Mouse (Mus musculus) kidney, embryonic 14.5 days (tissue): ENCODE measurements around the gene Cox4i1. TPM values are rescaled to one million over a fixed set of nuclear protein-coding genes. Genes with fewer than 3 reads are reported as not detected.
A peak's percentile ranks its signal among the peaks of the same experiment; 100 is the strongest.

Experiments used
- ATAC-seq: fragments of 200-750 bp; cut with Nextera tagmentation; 2 replicates; pipeline ENCODE4 v1.8.0; 2017; ENCODE audit warnings: moderate number of reproducible peaks, mild to moderate bottlenecking, moderate TSS enrichment, moderate library complexity; ENCODE audit not compliant: low FRiP score, low TSS enrichment
- H3K27ac ChIP-seq: fragments of 300-500 bp; sonication (generic); 2 replicates; pipeline ENCODE4 v1.5.1; 2014; ENCODE audit warnings: low read depth, mild to moderate bottlenecking, low read length, moderate library complexity, mixed read lengths
- H3K27me3 ChIP-seq: fragments of 300-500 bp; sonication (generic); 2 replicates; pipeline ENCODE4 v1.6.1; 2014; ENCODE audit warnings: mild to moderate bottlenecking, low read length; ENCODE audit not compliant: control insufficient read depth, insufficient read depth
- H3K36me3 ChIP-seq: fragments of 300-500 bp; sonication (generic); 2 replicates; pipeline ENCODE4 v1.6.1; 2014; ENCODE audit warnings: low read length, mixed read lengths; ENCODE audit not compliant: control insufficient read depth, insufficient read depth
- H3K4me1 ChIP-seq: fragments of 300-500 bp; sonication (generic); 2 replicates; pipeline ENCODE4 v1.6.1; 2014; ENCODE audit warnings: low read length, mixed read lengths; ENCODE audit not compliant: control insufficient read depth, insufficient read depth
- H3K4me2 ChIP-seq: fragments of 300-500 bp; sonication (generic); replicated peaks from 2 replicates; pipeline ENCODE4 v1.6.1; 2014; ENCODE audit warnings: low read depth, mild to moderate bottlenecking, low read length
- H3K4me3 ChIP-seq: fragments of 300-500 bp; sonication (generic); 2 replicates; pipeline ENCODE4 v1.5.1; 2014; ENCODE audit warnings: mild to moderate bottlenecking, low read length
- H3K9ac ChIP-seq: fragments of 300-500 bp; sonication (generic); 2 replicates; pipeline ENCODE4 v1.6.1; 2014; ENCODE audit warnings: low read depth, mild to moderate bottlenecking, low read length, moderate library complexity
- H3K9me3 ChIP-seq: fragments of 300-500 bp; sonication (generic); 2 replicates; pipeline ENCODE4 v1.6.1; 2016; ENCODE audit warnings: low read length; ENCODE audit not compliant: control insufficient read depth
- WGBS: fragments of 180-500 bp; shearing (Covaris S2); extraction: QIAGEN DNeasy Blood & Tissue Kit; methylation state at CpG from one replicate; pipeline ENCODE4 v1.1.7; 2014; 5-methylcytosine and 5-hydroxymethylcytosine counted together
- polyA plus RNA-seq: library from polyadenylated mRNA; unstranded; fragments of >200 nt; fragmentation: Nextera tagmentation; extraction: Ambion mirVana; gene quantifications from 2 replicates; pipeline ENCODE4 v1.2.1, GENCODE M21; 2014

Cox4i1 gene
- polyA plus RNA-seq, 1 experiment from 2014 or later = 1,059 TPM

DNA sequence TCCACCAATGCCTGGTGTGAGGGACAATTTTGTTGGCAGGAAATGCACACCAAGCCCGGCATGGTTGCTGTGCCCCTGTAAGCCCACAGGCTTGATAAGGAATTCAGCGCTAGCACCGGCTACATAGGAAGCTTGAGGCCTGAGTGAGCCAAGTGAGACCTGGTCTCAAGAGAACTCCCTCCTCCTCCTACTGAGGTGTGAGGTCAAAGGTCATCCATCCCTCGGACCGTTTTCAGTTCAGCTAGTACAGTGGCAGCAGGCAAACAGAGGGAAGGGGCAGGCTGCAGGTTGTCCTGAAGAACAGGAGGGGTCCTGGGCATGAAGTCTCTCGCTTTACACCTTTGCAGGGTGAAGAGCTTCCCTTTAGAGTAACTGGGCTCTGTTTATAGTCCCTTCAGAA, 37.2 kb upstream of the Cox4i1 start:
- no peaks in the 10 kb centered on the region for H3K36me3 ChIP-seq
- H3K27me3 ChIP-seq = no peaks in the 10 kb centered on the region; the same call in 1 of the 2 replicates
- H3K9ac ChIP-seq = no peak overlapping the region
- no peak for ATAC-seq
- WGBS = 36% methylated on average over 6 of the region's 6 CpGs
- no peaks in the 10 kb centered on the region for H3K9me3 ChIP-seq
- no peak overlapping the region for H3K4me2 ChIP-seq
- H3K27ac ChIP-seq = no peak overlapping the region
- H3K4me1 ChIP-seq = peaks cover 10% of the 10 kb centered on the region
- no peak overlapping the region for H3K4me3 ChIP-seq

DNA sequence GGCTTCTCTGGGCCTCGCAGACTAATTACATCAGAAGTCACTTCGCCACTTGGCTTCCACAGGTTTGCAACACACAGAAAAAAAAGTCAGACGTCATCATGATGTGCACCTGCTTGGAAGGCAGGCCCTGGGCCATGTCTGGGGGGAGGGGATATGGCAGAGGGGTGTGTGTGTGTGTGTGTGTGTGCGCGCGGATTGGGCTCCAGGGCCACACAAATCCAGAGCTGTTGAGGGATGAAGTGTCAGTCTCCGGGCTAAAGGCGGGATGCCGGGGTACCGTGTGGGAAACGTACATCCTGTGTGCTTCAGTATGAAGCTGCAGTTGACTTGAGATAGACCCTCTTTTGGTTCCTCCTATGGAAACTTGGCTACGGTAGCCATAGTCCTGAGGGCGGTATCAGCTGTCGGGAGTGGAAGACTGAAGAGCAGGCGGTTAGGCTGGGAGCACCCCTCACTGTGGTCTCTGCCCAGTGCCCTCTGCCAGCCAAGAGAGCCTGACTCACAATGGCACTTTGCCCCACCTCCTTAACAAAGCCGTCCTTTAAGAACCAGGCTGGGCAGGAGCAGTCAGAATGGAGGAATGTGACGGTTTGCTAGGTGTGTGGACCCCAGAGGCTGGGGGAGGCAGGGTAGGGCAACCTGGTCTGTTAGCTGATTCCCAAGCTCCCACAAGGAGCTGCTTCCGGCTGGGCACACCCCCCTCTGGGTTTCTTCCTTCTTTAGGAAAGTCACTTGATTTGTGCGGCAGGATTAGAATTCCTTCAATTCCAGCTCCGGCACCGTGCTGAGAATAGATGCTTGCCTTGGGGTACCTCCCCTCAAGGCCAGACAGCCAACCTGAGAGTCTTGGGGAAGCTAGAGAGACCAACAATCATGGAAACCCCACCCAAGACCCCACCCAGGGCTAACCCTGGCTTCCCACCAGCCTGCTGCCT, 36.3 kb upstream of the Cox4i1 start:
- H3K4me1 ChIP-seq = peaks cover 10% of the 10 kb centered on the region
- no peak overlapping the region for H3K4me2 ChIP-seq
- H3K27ac ChIP-seq = no peak overlapping the region
- no peaks in the 10 kb centered on the region for H3K36me3 ChIP-seq
- no peak overlapping the region for H3K4me3 ChIP-seq
- 81% methylated on average over 21 of the region's 21 CpGs for WGBS
- no peaks in the 10 kb centered on the region for H3K9me3 ChIP-seq
- H3K9ac ChIP-seq = no peak overlapping the region
- no peak for ATAC-seq
- no peaks in the 10 kb centered on the region; the same call in 1 of the 2 replicates for H3K27me3 ChIP-seq

DNA sequence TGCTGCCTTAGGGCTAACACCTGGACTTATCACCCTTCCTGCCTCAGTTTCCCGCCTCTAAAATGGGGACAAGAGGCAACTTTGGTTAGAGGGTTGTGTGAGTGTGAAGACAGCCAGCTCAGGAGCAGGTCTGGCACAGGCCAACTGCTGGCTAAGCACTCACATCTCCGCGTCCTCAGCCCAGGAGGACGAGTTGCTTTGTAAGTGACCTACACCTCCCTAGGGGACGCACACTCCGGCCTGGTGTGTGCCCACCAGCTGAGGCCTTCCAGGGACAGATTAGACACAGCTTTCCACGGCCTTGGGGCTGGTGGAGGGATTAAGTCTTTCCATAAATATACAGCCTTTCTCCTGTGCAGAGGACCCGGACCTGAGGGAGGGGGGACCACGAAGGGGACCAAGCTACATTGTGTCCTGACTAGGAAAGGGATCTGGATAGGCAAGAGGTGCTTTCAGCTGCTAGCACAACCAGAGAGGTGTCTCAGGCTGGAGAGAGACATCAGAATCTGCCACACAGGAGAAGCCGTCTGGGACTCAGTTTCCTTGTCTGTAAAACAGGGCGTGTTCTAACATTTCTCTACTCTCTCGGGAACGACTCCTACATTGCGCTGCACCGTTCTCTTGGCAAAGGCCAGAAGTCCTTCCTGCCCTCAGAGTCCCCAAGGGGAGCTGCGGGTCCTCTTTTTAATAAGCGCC, 34.9 kb upstream of the Cox4i1 start:
- Histone ChIP-seq H3K4me2 (peak overlapping the region; percentile 100), H3K4me3 (no peak overlapping the region), H3K27ac (no peak overlapping the region), H3K9ac (no peak overlapping the region), H3K27me3 (no peaks in the 10 kb centered on the region; the same call in 1 of the 2 replicates), H3K36me3 (no peaks in the 10 kb centered on the region), H3K4me1 (peaks cover 10% of the 10 kb centered on the region), H3K9me3 (no peaks in the 10 kb centered on the region)
- WGBS = 39% methylated on average over 17 of the region's 17 CpGs
- no peak for ATAC-seq

DNA sequence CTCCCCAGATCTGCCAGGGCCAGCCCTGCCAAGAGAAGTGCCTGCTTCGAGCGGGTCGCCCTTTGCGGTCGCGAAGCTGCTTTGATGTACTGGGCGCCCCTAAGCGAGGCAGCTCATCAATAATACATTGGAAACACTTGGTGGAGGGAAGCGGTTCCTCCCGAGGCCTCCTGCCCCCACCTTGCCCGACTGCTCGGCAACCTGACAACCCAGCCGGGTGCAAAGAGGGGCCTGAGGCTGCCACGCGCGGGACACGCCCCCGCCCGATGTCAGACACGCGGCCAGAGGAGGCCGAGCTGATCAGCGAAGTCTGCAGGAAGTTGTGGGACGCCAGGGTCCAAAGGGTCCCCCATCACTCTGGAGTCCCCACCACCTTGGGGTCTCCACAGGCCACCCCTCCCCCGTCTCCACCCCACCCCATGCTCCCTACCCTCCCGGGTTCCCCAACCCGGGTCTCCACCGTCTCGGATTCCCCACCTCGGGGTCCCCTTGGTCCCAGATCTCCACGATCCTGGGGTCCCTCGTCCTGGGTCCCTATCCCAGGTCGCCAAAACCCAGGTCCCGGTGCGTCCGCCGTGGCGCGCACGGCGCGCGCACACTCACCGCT, 34.3 kb upstream of the Cox4i1 start:
- ATAC-seq = peak; percentile 41; the same call in 1 of the 2 replicates
- H3K27me3 ChIP-seq = no peaks in the 10 kb centered on the region; the same call in 1 of the 2 replicates
- peaks cover 10% of the 10 kb centered on the region for H3K4me1 ChIP-seq
- H3K27ac ChIP-seq = no peak overlapping the region
- peak overlapping the region; percentile 63 for H3K4me3 ChIP-seq
- no peaks in the 10 kb centered on the region for H3K36me3 ChIP-seq
- H3K9ac ChIP-seq = peak overlapping the region; percentile 62
- H3K4me2 ChIP-seq = peak overlapping the region; percentile 100
- 1% methylated on average over 44 of the region's 44 CpGs for WGBS
- H3K9me3 ChIP-seq = peaks cover 2% of the 10 kb centered on the region; the same call in 1 of the 2 replicates

DNA sequence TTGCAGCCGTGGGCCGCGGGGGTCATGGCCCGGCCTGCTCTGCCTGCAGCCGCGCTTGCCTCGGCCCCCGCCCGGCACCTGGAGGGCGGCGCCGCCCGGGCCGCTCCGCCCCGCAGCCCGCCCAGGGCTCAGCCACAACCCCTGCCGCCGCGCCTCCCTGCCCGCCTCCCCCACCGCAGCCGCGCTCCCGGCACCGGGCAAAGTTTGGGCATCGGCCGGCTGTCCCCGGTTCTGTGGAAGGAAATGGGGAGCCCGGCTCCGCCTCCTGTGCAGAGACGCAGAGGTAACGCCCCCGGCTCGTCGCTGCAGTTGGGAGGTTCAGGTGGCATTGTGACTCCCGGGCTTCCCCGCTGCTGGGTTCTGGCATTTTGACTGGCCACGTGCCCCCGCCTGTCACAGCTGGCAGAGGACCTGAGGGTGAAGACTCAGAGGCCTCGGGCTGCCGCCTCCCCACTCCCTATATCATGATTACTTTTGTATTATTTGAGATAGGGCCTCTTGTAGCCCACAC, 33.6 kb upstream of the Cox4i1 start:
- peak; percentile 72 for ATAC-seq
- Histone ChIP-seq H3K9ac (peak overlapping the region; percentile 62), H3K27ac (no peak overlapping the region), H3K4me3 (peak overlapping the region; percentile 63), H3K27me3 (no peaks in the 10 kb centered on the region; the same call in 1 of the 2 replicates), H3K4me2 (peak overlapping the region; percentile 100), H3K9me3 (peaks cover 2% of the 10 kb centered on the region; the same call in 1 of the 2 replicates), H3K36me3 (no peaks in the 10 kb centered on the region), H3K4me1 (peaks cover 10% of the 10 kb centered on the region)
- under 1% methylated on average over 36 of the region's 42 CpGs for WGBS

DNA sequence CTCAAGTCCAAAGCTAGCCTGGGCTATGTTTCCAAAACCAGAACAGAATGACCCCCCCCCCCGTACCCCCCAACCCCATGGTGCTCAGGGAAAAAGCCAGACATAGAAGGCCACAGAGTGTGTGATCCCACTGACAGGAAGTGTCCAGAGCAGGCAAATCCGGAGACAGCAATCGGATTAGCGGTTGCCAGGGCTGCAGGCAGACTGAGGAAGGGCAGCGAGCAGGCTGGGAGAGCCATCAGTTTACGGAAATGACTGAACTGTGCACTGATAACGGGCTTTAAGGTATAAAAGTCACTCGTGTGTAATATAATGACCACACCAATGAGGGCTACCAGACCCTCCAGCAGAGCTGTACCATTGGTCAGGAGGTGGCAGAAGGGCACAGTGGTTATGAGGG, 26.8 kb upstream of the Cox4i1 start:
- Histone ChIP-seq H3K36me3 (no peaks in the 10 kb centered on the region), H3K9ac (no peak overlapping the region), H3K27me3 (no peaks in the 10 kb centered on the region), H3K27ac (no peak overlapping the region), H3K4me3 (no peak overlapping the region), H3K4me1 (no peaks in the 10 kb centered on the region), H3K4me2 (no peak overlapping the region), H3K9me3 (peaks cover 2% of the 10 kb centered on the region; the same call in 1 of the 2 replicates)
- ATAC-seq = 0 out of 2 replicates have a peak, but pooled peaks have one; percentile 45
- 32% methylated on average over 8 of the region's 8 CpGs for WGBS

DNA sequence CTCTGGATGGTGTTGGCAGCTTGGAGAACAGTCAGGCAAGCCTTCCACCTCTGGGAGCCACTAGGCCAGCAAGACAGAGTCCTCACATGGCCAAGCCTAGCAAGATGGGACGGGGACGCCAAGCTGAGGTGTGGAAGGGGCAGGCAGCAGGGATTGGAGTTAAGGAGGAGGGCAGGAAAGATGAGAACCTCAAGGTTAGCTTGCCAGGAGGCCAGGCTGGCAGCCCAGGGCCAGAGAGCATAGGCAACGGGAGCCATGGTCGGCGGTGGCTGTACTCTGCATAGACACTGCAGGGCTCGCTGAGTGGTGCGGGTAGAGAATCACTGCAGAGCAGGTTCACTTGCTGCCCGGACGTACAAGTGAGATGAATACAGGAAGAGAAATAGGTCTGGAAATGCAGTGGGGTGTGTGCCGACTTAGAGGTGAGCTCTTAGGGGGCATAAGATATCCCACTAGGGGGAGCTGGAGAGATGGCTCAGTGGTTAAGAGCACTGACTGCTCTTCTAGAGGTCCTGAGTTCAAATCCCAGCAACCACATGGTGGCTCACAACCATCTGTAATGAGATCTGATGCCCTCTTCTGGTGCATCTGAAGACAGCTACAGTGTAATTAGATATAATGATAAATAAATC, 25.9 kb upstream of the Cox4i1 start:
- Histone ChIP-seq H3K27me3 (no peaks in the 10 kb centered on the region), H3K4me3 (no peak overlapping the region), H3K4me2 (no peak overlapping the region), H3K27ac (no peak overlapping the region), H3K4me1 (no peaks in the 10 kb centered on the region), H3K9me3 (peaks cover 2% of the 10 kb centered on the region; the same call in 1 of the 2 replicates), H3K36me3 (no peaks in the 10 kb centered on the region), H3K9ac (no peak overlapping the region)
- 82% methylated on average over 10 of the region's 10 CpGs for WGBS
- no peak for ATAC-seq

DNA sequence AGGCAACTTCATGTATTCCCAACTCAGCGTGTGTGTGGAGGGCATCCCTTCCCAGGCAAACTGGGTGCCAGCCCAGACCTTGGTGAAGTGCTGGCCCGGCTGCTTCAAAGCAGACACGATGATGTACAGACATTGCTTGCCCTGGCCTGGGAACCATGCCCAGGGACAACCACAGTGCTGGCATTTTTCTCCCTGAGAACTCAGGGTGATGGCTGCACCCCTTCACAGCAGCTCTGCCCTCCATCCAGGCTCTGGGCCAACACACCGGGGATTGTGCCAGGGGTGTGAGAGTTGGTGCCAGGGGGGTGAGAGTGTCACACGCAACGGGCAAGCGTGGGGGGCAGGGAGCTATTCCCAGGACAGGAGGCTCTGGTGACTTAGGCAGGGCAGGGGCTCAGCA, 23.4 kb upstream of the Cox4i1 start:
- H3K9ac ChIP-seq = no peak overlapping the region
- H3K4me1 ChIP-seq = no peaks in the 10 kb centered on the region
- no peak overlapping the region for H3K4me2 ChIP-seq
- H3K4me3 ChIP-seq = no peak overlapping the region
- H3K27me3 ChIP-seq = no peaks in the 10 kb centered on the region
- 76% methylated on average over 7 of the region's 7 CpGs for WGBS
- no peak overlapping the region for H3K27ac ChIP-seq
- no peaks in the 10 kb centered on the region for H3K9me3 ChIP-seq
- no peaks in the 10 kb centered on the region for H3K36me3 ChIP-seq
- ATAC-seq = no peak
